Mouse (Mus musculus) embryonic fibroblast, embryonic 13.5 days (primary cell): ENCODE results near the gene Dgkq.

Experiments
- CTCF ChIP-seq: IDR thresholded peaks from 2 replicates; pipeline ENCODE4 v1.5.1; 2011; ENCODE audit warnings: mild to moderate bottlenecking, control low read depth, low read length, moderate library complexity, borderline replicate concordance; ENCODE audit not compliant: insufficient read depth
- POLR2A ChIP-seq: IDR thresholded peaks from 2 replicates; pipeline ENCODE4 v1.6.1; 2011; ENCODE audit warnings: low read depth, mild to moderate bottlenecking, control low read depth, low read length, moderate library complexity

GRCm38 (mm10) chr5:108708981-108709731 is 39.7 kb upstream of the Dgkq start:
- TF ChIP-seq POLR2A (no peak), CTCF (no peak)
